Mouse (Mus musculus): ENCODE data around the gene Xrra1. TPM values are rescaled to one million over a fixed set of nuclear protein-coding genes. Genes with fewer than 3 reads are reported as not detected.

The Xrra1 gene
- polyA plus RNA-seq, 1 experiment from 2014 or later, result not detected

DNA sequence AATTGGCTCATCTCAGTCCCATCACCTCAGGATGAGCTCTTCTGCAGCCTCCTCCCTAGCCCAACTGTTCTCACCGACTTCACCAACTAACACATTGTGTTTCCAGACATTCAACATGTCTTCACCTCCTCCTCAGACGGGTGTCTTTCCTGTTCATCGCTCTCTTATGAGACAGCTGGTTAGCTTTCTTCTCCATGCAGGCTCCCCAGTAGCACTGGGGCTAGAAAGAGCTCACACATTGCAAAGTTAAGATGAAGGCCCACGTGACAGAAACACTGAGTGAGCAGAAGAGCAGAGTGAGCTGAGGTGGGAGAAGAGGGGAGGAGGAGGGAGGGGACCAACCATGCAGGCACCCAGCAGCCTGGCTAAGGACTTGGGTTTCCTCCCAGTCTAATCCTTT lies 43.3 kb downstream of the Xrra1 start:
- no peak for ATAC-seq (ENCODE audit: insufficient read depth)
- Histone ChIP-seq H3K9ac (no peak overlapping the region), H3K27me3 (no peaks in the 10 kb centered on the region), H3K9me3 (replicated peaks) (no peaks in the 10 kb centered on the region), H3K36me3 (replicated peaks) (no peaks in the 10 kb centered on the region), H3K4me1 (replicated peaks) (peaks cover 11% of the 10 kb centered on the region; the same call in 1 of the 2 replicates), H3K27ac (replicated peaks) (no peak overlapping the region), H3K4me2 (no peak overlapping the region), H3K4me3 (replicated peaks) (no peak overlapping the region)
- 46% methylated on average over 4 of the region's 4 CpGs for WGBS (ENCODE audit: insufficient replicate concordance)

- H3K9ac ChIP-seq, result no peak overlapping the region
- H3K4me2 ChIP-seq, result no peak overlapping the region
- no peaks in the 10 kb centered on the region for H3K36me3 ChIP-seq (replicated peaks)
- 68% methylated on average over 11 of the region's 11 CpGs for WGBS (ENCODE audit: insufficient replicate concordance)
- H3K4me1 ChIP-seq (replicated peaks), result peaks cover 19% of the 10 kb centered on the region
- H3K27ac ChIP-seq (replicated peaks), result no peak overlapping the region
- no peaks in the 10 kb centered on the region for H3K27me3 ChIP-seq
- H3K9me3 ChIP-seq (replicated peaks), result no peaks in the 10 kb centered on the region
- no peak for ATAC-seq (ENCODE audit: insufficient read depth)
- no peak overlapping the region for H3K4me3 ChIP-seq (replicated peaks)
Observed at GRCm38 (mm10) chr7:99902918-99903665, 44.2 kb downstream of the Xrra1 start.

DNA sequence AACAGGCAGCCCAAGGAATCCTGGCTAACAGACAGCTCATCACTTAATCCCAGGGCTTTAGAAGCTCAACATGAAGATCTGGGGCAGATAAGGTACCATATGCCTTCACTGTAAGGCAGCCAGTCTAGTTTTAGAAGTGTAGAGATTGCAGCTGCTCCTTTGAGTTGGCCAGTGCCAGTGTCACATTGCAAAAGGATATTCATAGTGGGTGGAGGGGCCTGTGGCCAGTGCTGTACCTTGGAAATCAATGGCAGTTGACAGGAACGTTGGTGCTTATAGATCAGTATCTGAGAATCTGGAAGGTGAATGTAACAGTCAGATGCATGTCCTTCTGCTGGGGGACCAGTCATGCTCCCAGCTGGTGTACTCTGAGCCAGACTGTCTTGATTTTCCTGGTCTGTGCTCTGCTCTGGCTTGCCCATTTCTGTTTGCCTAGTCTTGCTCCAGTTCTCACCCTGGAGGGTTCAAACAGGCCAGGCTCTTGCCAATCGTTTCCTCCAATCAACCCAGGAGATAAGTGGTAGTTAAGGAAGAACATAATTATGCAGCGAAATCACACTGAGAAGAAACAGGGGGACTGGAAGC lies 45.6 kb downstream of the Xrra1 start:
- Histone ChIP-seq H3K36me3 (replicated peaks) (no peaks in the 10 kb centered on the region), H3K9me3 (replicated peaks) (no peaks in the 10 kb centered on the region), H3K4me1 (replicated peaks) (peaks cover 22% of the 10 kb centered on the region), H3K27ac (replicated peaks) (no peak overlapping the region), H3K27me3 (no peaks in the 10 kb centered on the region), H3K4me2 (no peak overlapping the region), H3K9ac (no peak overlapping the region), H3K4me3 (replicated peaks) (no peak overlapping the region)
- 19% methylated on average over 3 of the region's 3 CpGs for WGBS (ENCODE audit: insufficient replicate concordance)
- no peak for ATAC-seq (ENCODE audit: insufficient read depth)

DNA sequence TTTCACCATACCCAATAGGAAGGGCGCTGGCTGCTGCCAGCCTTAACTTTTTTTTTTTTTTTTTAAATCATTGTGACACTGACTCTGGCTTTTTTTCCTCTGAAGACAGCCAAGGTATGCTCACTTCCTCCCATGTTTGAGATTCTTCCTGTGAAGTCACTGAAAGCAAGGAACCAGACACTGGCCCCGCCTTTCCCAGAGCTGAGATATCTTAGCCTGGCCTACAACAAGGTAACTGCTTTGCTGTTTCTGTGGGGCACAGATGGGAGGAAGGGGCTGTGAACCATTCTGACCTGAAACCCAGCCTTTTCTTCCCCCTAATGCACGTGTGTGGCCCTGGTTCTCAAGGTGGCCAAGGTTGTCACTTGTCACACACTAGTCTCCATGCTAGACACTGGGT lies 47.4 kb downstream of the Xrra1 start:
- H3K4me3 ChIP-seq (replicated peaks), result no peak overlapping the region
- H3K36me3 ChIP-seq (replicated peaks), result no peaks in the 10 kb centered on the region
- peaks cover 22% of the 10 kb centered on the region for H3K4me1 ChIP-seq (replicated peaks)
- H3K27me3 ChIP-seq, result no peaks in the 10 kb centered on the region
- H3K4me2 ChIP-seq, result no peak overlapping the region
- no peak for ATAC-seq (ENCODE audit: insufficient read depth)
- no peak overlapping the region for H3K27ac ChIP-seq (replicated peaks)
- H3K9me3 ChIP-seq (replicated peaks), result no peaks in the 10 kb centered on the region
- 51% methylated on average over 3 of the region's 3 CpGs for WGBS (ENCODE audit: insufficient replicate concordance)
- H3K9ac ChIP-seq, result no peak overlapping the region

- Histone ChIP-seq H3K4me2 (no peak overlapping the region), H3K27me3 (no peaks in the 10 kb centered on the region), H3K27ac (replicated peaks) (no peak overlapping the region), H3K4me3 (replicated peaks) (no peak overlapping the region), H3K9ac (no peak overlapping the region), H3K36me3 (replicated peaks) (no peaks in the 10 kb centered on the region), H3K9me3 (replicated peaks) (no peaks in the 10 kb centered on the region), H3K4me1 (replicated peaks) (peaks cover 22% of the 10 kb centered on the region)
- peak; percentile 44 for ATAC-seq (ENCODE audit: insufficient read depth)
- WGBS (ENCODE audit: insufficient replicate concordance), result 20% methylated on average over 3 of the region's 3 CpGs
Observed at GRCm38 (mm10) chr7:99907463-99907862, 48.5 kb downstream of the Xrra1 start.

DNA sequence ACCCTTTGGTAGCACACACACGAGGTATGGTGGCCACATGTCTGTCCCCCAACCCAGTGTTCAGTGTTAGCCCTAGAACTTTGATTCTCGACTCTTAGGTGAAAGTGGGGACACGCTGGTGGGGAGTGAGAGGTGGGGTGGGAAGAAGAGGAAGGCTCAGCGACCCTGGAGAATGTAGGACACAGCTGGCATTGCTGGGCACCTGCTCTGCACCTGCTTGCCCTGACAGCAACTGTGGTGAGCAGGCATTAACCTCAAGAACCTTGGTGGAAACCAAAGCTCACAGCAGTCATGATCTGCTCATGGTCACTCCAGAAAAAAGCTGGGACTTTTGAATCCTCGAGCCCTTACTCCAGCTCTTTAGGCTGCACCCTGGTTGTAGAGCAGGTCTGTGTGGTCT lies 52.1 kb downstream of the Xrra1 start:
- no peak for ATAC-seq (ENCODE audit: insufficient read depth)
- no peaks in the 10 kb centered on the region for H3K9me3 ChIP-seq (replicated peaks)
- WGBS (ENCODE audit: insufficient replicate concordance), result 51% methylated on average over 5 of the region's 5 CpGs
- no peaks in the 10 kb centered on the region for H3K36me3 ChIP-seq (replicated peaks)
- no peak overlapping the region for H3K9ac ChIP-seq
- H3K27me3 ChIP-seq, result peaks cover 18% of the 10 kb centered on the region
- no peak overlapping the region for H3K27ac ChIP-seq (replicated peaks)
- no peak overlapping the region for H3K4me2 ChIP-seq
- no peak overlapping the region for H3K4me3 ChIP-seq (replicated peaks)
- H3K4me1 ChIP-seq (replicated peaks), result peaks cover 22% of the 10 kb centered on the region

- peaks cover 50% of the 10 kb centered on the region for H3K27me3 ChIP-seq
- H3K27ac ChIP-seq (replicated peaks), result no peak overlapping the region
Observed at GRCm38 (mm10) chr7:99914316-99914715, 55.4 kb downstream of the Xrra1 start.

GRCm38 (mm10) chr7:99915511-99915910 lies 56.6 kb downstream of the Xrra1 start:
- no peak overlapping the region for H3K27ac ChIP-seq (replicated peaks)
- peaks cover 53% of the 10 kb centered on the region for H3K27me3 ChIP-seq
- H3K9me3 ChIP-seq (replicated peaks), result no peaks in the 10 kb centered on the region
- ATAC-seq (ENCODE audit: insufficient read depth), result no peak
- H3K4me1 ChIP-seq (replicated peaks), result peaks cover 8% of the 10 kb centered on the region; the same call in 1 of the 2 replicates
- WGBS (ENCODE audit: insufficient replicate concordance), result 41% methylated on average over 2 of the region's 2 CpGs
- no peak overlapping the region for H3K9ac ChIP-seq
- H3K4me2 ChIP-seq, result no peak overlapping the region
- no peaks in the 10 kb centered on the region for H3K36me3 ChIP-seq (replicated peaks)
- no peak overlapping the region for H3K4me3 ChIP-seq (replicated peaks)

More at GRCm38 (mm10) chr7:99914316-99914715, 55.4 kb downstream of the Xrra1 start:
- no peak overlapping the region for H3K4me2 ChIP-seq
- ATAC-seq (ENCODE audit: insufficient read depth), result no peak
- H3K4me3 ChIP-seq (replicated peaks), result no peak overlapping the region
- 72% methylated on average over 10 of the region's 10 CpGs for WGBS (ENCODE audit: insufficient replicate concordance)
- H3K36me3 ChIP-seq (replicated peaks), result no peaks in the 10 kb centered on the region
- no peaks in the 10 kb centered on the region for H3K9me3 ChIP-seq (replicated peaks)
- H3K4me1 ChIP-seq (replicated peaks), result peaks cover 8% of the 10 kb centered on the region; the same call in 1 of the 2 replicates
- no peak overlapping the region for H3K9ac ChIP-seq

DNA sequence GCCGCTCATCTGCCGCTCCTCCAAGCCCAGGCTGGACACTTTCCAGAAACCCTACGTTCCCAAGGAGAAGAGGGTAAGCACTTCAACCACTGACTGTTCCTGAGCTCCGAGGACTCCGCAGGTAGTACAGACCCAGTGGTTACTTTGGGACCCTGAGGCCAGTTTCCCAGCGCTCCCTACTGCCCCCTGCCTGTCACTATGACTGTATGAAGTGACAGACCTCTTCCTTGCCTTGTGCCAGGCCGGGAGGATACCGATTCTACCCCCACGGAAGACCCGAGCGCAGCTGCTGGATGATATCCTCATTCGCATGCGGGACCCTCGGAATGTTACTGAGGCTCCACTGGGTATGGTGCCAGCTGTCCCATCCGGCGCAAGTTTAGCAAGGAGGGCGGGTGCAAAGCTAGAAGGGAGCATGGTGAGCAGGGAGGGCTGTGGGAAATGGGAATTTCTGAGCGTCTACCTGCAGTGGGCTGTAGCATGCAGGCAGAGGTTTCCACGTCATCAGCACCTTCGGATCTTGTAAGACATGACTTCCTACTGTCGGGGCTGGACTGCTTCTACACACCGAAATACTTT lies 57.9 kb downstream of the Xrra1 start:
- no peak overlapping the region for H3K27ac ChIP-seq (replicated peaks)
- H3K9ac ChIP-seq, result no peak overlapping the region
- no peaks in the 10 kb centered on the region for H3K9me3 ChIP-seq (replicated peaks)
- peak overlapping the region; percentile 59 for H3K4me2 ChIP-seq
- peaks cover 8% of the 10 kb centered on the region; the same call in 1 of the 2 replicates for H3K4me1 ChIP-seq (replicated peaks)
- peak overlapping the region; percentile 35 for H3K4me3 ChIP-seq (replicated peaks)
- no peak for ATAC-seq (ENCODE audit: insufficient read depth)
- peaks cover 53% of the 10 kb centered on the region for H3K27me3 ChIP-seq
- WGBS (ENCODE audit: insufficient replicate concordance), result 6% methylated on average over 22 of the region's 22 CpGs
- H3K36me3 ChIP-seq (replicated peaks), result no peaks in the 10 kb centered on the region

GRCm38 (mm10) chr7:99917320-99917844 lies 58.5 kb downstream of the Xrra1 start:
- ATAC-seq (ENCODE audit: insufficient read depth), result no peak
- H3K4me1 ChIP-seq (replicated peaks), result peaks cover 8% of the 10 kb centered on the region; the same call in 1 of the 2 replicates
- no peak overlapping the region for H3K9ac ChIP-seq
- no peak overlapping the region for H3K27ac ChIP-seq (replicated peaks)
- no peaks in the 10 kb centered on the region for H3K36me3 ChIP-seq (replicated peaks)
- WGBS (ENCODE audit: insufficient replicate concordance), result 2% methylated on average over 36 of the region's 36 CpGs
- H3K4me2 ChIP-seq, result peak overlapping the region; percentile 59
- H3K27me3 ChIP-seq, result peaks cover 53% of the 10 kb centered on the region
- peak overlapping the region; percentile 35 for H3K4me3 ChIP-seq (replicated peaks)
- no peaks in the 10 kb centered on the region for H3K9me3 ChIP-seq (replicated peaks)

- WGBS (ENCODE audit: insufficient replicate concordance), result 65% methylated on average over 2 of the region's 2 CpGs
- Histone ChIP-seq H3K27me3 (peaks cover 53% of the 10 kb centered on the region), H3K4me1 (replicated peaks) (peaks cover 8% of the 10 kb centered on the region; the same call in 1 of the 2 replicates)
Observed at GRCm38 (mm10) chr7:99919164-99919563, 60.2 kb downstream of the Xrra1 start.

More at GRCm38 (mm10) chr7:99919164-99919563, 60.2 kb downstream of the Xrra1 start:
- ATAC-seq (ENCODE audit: insufficient read depth), result no peak
- Histone ChIP-seq H3K27ac (replicated peaks) (no peak overlapping the region), H3K4me2 (no peak overlapping the region), H3K9me3 (replicated peaks) (no peaks in the 10 kb centered on the region), H3K36me3 (replicated peaks) (peaks cover 5% of the 10 kb centered on the region), H3K9ac (no peak overlapping the region), H3K4me3 (replicated peaks) (no peak overlapping the region)

All from liver, embryonic 15.5 days (tissue).